Mouse (Mus musculus) neural tube, embryonic 14.5 days (tissue): ENCODE data around the gene Dst. TPM values are rescaled to one million over a fixed set of nuclear protein-coding genes. Genes with fewer than 3 reads are reported as not detected.

Source experiments
- ATAC-seq: fragments of 200-750 bp; cut with Nextera tagmentation; 2 replicates; pipeline ENCODE4 v1.8.0; 2017; ENCODE audit warnings: low read depth, mild to moderate bottlenecking, moderate TSS enrichment, moderate library complexity
- H3K27ac ChIP-seq: fragments of 300-500 bp; sonication (generic); 2 replicates; pipeline ENCODE4 v1.5.1; 2014; ENCODE audit warnings: low read depth, mild to moderate bottlenecking, control low read depth, low read length, moderate library complexity, mixed read lengths
- H3K27me3 ChIP-seq: fragments of 300-500 bp; sonication (generic); 2 replicates; pipeline ENCODE4 v1.6.1; 2014; ENCODE audit warnings: low read length; ENCODE audit not compliant: control insufficient read depth, insufficient read depth
- H3K36me3 ChIP-seq: fragments of 300-500 bp; sonication (generic); 2 replicates; pipeline ENCODE4 v1.6.1; 2014; ENCODE audit warnings: low read length, mixed read lengths; ENCODE audit not compliant: control insufficient read depth, insufficient read depth
- H3K4me1 ChIP-seq: fragments of 300-500 bp; sonication (generic); 2 replicates; pipeline ENCODE4 v1.6.1; 2014; ENCODE audit warnings: low read length; ENCODE audit not compliant: control insufficient read depth, insufficient read depth
- H3K4me2 ChIP-seq: fragments of 300-500 bp; sonication (generic); 2 replicates; pipeline ENCODE4 v1.6.1; 2014; ENCODE audit warnings: mild to moderate bottlenecking, low read depth, low read length, control low read depth
- H3K4me3 ChIP-seq: fragments of 300-500 bp; sonication (generic); 2 replicates; pipeline ENCODE4 v1.5.1; 2014; ENCODE audit warnings: low read depth, low read length, control low read depth, mixed read lengths
- H3K9ac ChIP-seq: fragments of 300-500 bp; sonication (generic); replicated peaks from 2 replicates; pipeline ENCODE4 v1.6.1; 2014; ENCODE audit warnings: low read depth, mild to moderate bottlenecking, control low read depth, low read length, mixed read lengths
- H3K9me3 ChIP-seq: fragments of 300-500 bp; sonication (generic); 2 replicates; pipeline ENCODE4 v1.6.1; 2016; ENCODE audit warnings: low read length; ENCODE audit not compliant: control insufficient read depth
- WGBS: fragments of 180-500 bp; shearing (Covaris S2); extraction: QIAGEN DNeasy Blood & Tissue Kit; methylation state at CpG from one replicate; pipeline ENCODE4 v1.1.7; 2014; 5-methylcytosine and 5-hydroxymethylcytosine counted together
- polyA plus RNA-seq: library from polyadenylated mRNA; unstranded; fragments of >200 nt; fragmentation: Nextera tagmentation; extraction: Ambion mirVana; gene quantifications from 2 replicates; pipeline ENCODE4 v1.2.1, GENCODE M21; 2014

Gene Dst
- polyA plus RNA-seq, 1 experiment from 2014 or later, result 66.8 TPM

GRCm38 (mm10) chr1:34184266-34184665 lies 276.2 kb downstream of the Dst start:
- Histone ChIP-seq H3K36me3 (peaks cover 24% of the 10 kb centered on the region), H3K4me3 (no peak overlapping the region), H3K4me2 (no peak overlapping the region), H3K9me3 (no peaks in the 10 kb centered on the region), H3K4me1 (peaks cover 11% of the 10 kb centered on the region; the same call in 1 of the 2 replicates), H3K27ac (no peak overlapping the region), H3K9ac (no peak overlapping the region), H3K27me3 (no peaks in the 10 kb centered on the region)
- 61% methylated on average over 6 of the region's 6 CpGs for WGBS
- ATAC-seq, result no peak

GRCm38 (mm10) chr1:34186033-34186432 lies 278.0 kb downstream of the Dst start:
- Histone ChIP-seq H3K27ac (no peak overlapping the region), H3K4me1 (peaks cover 11% of the 10 kb centered on the region; the same call in 1 of the 2 replicates), H3K4me3 (no peak overlapping the region), H3K4me2 (no peak overlapping the region), H3K36me3 (peaks cover 21% of the 10 kb centered on the region), H3K9me3 (no peaks in the 10 kb centered on the region), H3K27me3 (no peaks in the 10 kb centered on the region), H3K9ac (no peak overlapping the region)
- ATAC-seq, result no peak
- 85% methylated on average over 6 of the region's 6 CpGs for WGBS

DNA sequence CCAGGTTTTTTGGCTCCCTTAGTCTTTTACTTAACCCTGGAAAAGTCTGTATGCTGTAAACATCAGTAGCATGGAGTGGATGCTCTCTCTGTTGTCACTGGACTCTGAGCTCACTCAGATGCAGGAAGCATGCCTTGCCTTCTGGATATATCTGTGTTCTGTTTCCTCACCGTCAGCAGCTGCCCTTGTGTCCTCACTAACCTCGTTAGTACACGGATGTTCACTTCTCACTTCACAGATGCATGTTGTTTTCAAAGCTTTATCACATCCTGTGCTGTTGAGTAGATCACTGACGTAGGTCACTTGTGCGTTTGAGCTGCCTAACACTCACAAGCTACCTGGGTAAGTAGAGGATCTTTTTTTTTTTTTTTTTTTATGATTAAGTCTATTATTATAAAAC lies 279.5 kb downstream of the Dst start:
- no peak overlapping the region for H3K9ac ChIP-seq
- H3K27ac ChIP-seq, result no peak overlapping the region
- no peak for ATAC-seq
- H3K4me3 ChIP-seq, result no peak overlapping the region
- peaks cover 8% of the 10 kb centered on the region; the same call in 1 of the 2 replicates for H3K4me1 ChIP-seq
- WGBS, result 79% methylated on average over 5 of the region's 5 CpGs
- no peaks in the 10 kb centered on the region for H3K9me3 ChIP-seq
- peaks cover 18% of the 10 kb centered on the region for H3K36me3 ChIP-seq
- no peaks in the 10 kb centered on the region for H3K27me3 ChIP-seq
- H3K4me2 ChIP-seq, result no peak overlapping the region

DNA sequence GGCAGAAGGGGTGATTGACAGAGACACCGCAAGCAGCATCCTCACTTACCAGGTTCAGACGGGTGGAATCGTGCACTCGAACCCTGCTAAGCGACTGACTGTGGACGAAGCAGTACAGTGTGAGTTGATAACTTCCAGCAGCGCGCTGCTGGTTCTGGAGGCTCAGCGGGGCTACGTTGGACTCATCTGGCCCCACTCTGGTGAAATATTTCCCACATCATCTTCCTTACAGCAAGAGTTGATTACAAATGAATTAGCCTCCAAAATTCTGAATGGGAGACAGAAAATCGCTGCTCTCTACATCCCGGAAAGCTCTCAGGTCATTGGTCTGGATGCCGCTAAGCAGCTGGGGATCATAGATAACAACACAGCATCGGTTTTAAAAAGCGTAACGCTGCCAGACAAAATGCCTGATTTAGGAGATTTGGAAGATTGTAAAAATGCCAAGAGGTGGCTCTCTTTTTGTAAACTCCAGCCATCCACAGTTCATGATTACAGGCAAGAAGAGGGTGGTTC lies 280.8 kb downstream of the Dst start:
- Histone ChIP-seq H3K27me3 (no peaks in the 10 kb centered on the region), H3K36me3 (peaks cover 31% of the 10 kb centered on the region), H3K9ac (no peak overlapping the region), H3K4me2 (no peak overlapping the region), H3K9me3 (no peaks in the 10 kb centered on the region), H3K4me3 (no peak overlapping the region), H3K27ac (0 out of 2 replicates have a peak overlapping the region, but pooled peaks have one; percentile 8), H3K4me1 (no peaks in the 10 kb centered on the region)
- ATAC-seq, result no peak
- 80% methylated on average over 16 of the region's 16 CpGs for WGBS

DNA sequence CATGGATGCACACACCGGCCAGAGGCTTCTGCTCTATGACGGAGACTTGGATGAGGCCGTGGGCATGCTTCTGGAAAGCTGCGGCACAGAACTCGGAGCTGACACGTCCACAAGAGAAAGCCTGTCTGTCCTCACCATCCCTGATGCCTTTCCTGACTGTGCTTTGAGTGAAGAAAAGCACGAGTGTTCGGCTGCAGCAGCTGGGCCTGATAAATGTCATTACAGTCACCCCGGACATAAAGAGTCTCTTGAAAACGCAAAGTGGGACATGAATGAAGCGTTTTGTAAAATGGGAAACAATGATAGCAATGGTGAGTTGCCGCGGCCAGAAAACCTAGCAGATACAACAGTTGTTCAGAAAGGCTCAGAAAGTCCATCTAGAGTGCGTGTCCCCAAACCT lies 281.3 kb downstream of the Dst start:
- Histone ChIP-seq H3K36me3 (peaks cover 35% of the 10 kb centered on the region), H3K4me3 (no peak overlapping the region), H3K4me2 (no peak overlapping the region), H3K9ac (no peak overlapping the region), H3K27me3 (no peaks in the 10 kb centered on the region), H3K4me1 (no peaks in the 10 kb centered on the region), H3K9me3 (no peaks in the 10 kb centered on the region), H3K27ac (no peak overlapping the region)
- 60% methylated on average over 14 of the region's 14 CpGs for WGBS
- ATAC-seq, result no peak; the same call in 1 of the 2 replicates

DNA sequence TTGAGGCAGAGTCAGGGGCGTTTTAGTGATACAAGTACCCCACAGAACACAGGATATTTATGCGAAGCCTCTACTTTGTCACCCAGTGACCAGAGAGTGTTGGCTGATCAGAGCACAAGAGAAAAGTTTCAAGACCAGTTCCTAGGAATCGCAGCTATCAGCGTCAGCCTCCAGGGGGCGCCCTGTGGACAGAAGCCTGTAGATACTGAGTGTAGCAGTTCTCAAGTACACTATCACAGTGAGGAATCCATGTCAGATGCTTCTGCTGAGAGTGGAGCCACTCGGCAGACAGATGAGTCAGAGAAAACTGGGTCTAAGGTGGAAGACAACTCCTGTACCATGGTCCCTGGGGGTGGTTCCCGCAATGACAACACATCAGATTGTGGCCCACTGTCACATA lies 281.9 kb downstream of the Dst start:
- no peak overlapping the region for H3K9ac ChIP-seq
- 0 out of 2 replicates have a peak overlapping the region, but pooled peaks have one; percentile 10 for H3K27ac ChIP-seq
- H3K27me3 ChIP-seq, result no peaks in the 10 kb centered on the region
- no peak overlapping the region for H3K4me2 ChIP-seq
- WGBS, result 70% methylated on average over 7 of the region's 7 CpGs
- ATAC-seq, result peak; percentile 58; the same call in 1 of the 2 replicates
- H3K4me3 ChIP-seq, result no peak overlapping the region
- no peaks in the 10 kb centered on the region for H3K9me3 ChIP-seq
- H3K36me3 ChIP-seq, result peaks cover 35% of the 10 kb centered on the region
- no peaks in the 10 kb centered on the region for H3K4me1 ChIP-seq

DNA sequence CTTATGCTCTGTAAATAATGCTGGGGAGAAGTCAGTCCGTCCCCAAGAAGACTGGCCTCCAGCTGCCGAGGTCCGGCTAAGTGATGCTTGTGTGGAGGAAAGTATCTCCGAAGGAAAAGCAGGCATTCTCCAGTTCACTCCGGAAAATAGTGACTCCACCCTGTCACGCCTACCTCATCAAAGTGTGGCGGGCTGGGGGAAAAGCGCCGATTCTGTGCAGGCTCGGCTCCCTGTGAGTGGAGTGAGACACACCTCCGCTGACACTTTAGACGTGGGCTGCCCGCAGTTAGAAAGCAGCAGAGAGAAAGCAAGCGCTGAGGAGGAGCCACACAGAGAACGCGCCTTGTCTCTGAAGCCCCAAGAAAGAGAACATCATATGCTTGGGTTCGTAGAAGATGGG lies 284.1 kb downstream of the Dst start:
- no peaks in the 10 kb centered on the region for H3K4me1 ChIP-seq
- no peak overlapping the region for H3K27ac ChIP-seq
- H3K9ac ChIP-seq, result no peak overlapping the region
- ATAC-seq, result no peak
- peaks cover 42% of the 10 kb centered on the region for H3K36me3 ChIP-seq
- H3K9me3 ChIP-seq, result no peaks in the 10 kb centered on the region
- no peak overlapping the region for H3K4me3 ChIP-seq
- H3K27me3 ChIP-seq, result no peaks in the 10 kb centered on the region
- no peak overlapping the region for H3K4me2 ChIP-seq
- WGBS, result 91% methylated on average over 17 of the region's 17 CpGs

GRCm38 (mm10) chr1:34200791-34201190 lies 292.8 kb downstream of the Dst start:
- Histone ChIP-seq H3K4me2 (no peak overlapping the region), H3K9me3 (no peaks in the 10 kb centered on the region), H3K4me1 (no peaks in the 10 kb centered on the region), H3K9ac (no peak overlapping the region), H3K27me3 (no peaks in the 10 kb centered on the region), H3K4me3 (no peak overlapping the region), H3K27ac (no peak overlapping the region), H3K36me3 (peaks cover 48% of the 10 kb centered on the region)
- ATAC-seq, result no peak
- WGBS, result 92% methylated on average over 18 of the region's 18 CpGs

DNA sequence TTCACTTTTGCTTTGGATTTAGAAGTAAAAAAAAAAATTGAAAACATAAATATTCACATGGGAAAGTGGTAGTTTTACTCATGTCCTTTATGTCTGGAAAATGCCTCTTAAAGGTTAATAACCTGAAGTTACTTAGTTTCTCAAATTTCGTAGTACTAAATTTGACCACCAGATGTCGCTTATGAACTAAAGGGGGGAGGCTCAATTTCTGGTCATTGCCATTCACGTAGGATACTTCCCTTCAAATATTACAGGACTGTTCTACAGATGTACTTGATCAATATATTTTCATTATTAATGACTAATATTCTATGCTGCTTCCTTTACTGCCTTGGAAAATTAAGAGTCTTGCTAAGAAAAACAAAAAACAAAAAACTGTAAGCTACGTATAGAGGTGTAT lies 293.5 kb downstream of the Dst start:
- WGBS, result 52% methylated on average over 4 of the region's 4 CpGs
- Histone ChIP-seq H3K9ac (no peak overlapping the region), H3K4me1 (no peaks in the 10 kb centered on the region), H3K4me2 (no peak overlapping the region), H3K27ac (no peak overlapping the region), H3K9me3 (no peaks in the 10 kb centered on the region), H3K27me3 (no peaks in the 10 kb centered on the region), H3K4me3 (no peak overlapping the region), H3K36me3 (peaks cover 45% of the 10 kb centered on the region)
- ATAC-seq, result no peak
